Mouse (Mus musculus) heart, embryonic 16.5 days (tissue): ENCODE data around the gene Gm42791. TPM values are rescaled to one million over a fixed set of nuclear protein-coding genes. Genes with fewer than 3 reads are reported as not detected.

Experiments
- ATAC-seq: fragments of 200-750 bp; cut with Nextera tagmentation; replicated peaks from 2 replicates; pipeline ENCODE4 v1.8.0; 2017; ENCODE audit warnings: moderate number of reproducible peaks; ENCODE audit not compliant: insufficient read depth, low FRiP score; ENCODE audit errors: extremely low read depth
- H3K27ac ChIP-seq: fragments of 300-500 bp; sonication (generic); 2 replicates; pipeline ENCODE4 v1.5.1; 2014; ENCODE audit warnings: mild to moderate bottlenecking, low read length, control low read depth, moderate library complexity
- H3K27me3 ChIP-seq: fragments of 300-500 bp; sonication (generic); 2 replicates; pipeline ENCODE4 v1.6.1; 2014; ENCODE audit warnings: low read length, mixed read lengths; ENCODE audit not compliant: control insufficient read depth, insufficient read depth
- H3K36me3 ChIP-seq: fragments of 300-500 bp; sonication (generic); 2 replicates; pipeline ENCODE4 v1.6.1; 2014; ENCODE audit not compliant: control insufficient read depth, insufficient read depth
- H3K4me1 ChIP-seq: fragments of 300-500 bp; sonication (generic); 2 replicates; pipeline ENCODE4 v1.6.1; 2014; ENCODE audit warnings: low read length, mixed read lengths; ENCODE audit not compliant: control insufficient read depth, insufficient read depth
- H3K4me2 ChIP-seq: fragments of 300-500 bp; sonication (generic); 2 replicates; pipeline ENCODE4 v1.6.1; 2014; ENCODE audit warnings: low read depth, mild to moderate bottlenecking, control low read depth, low read length
- H3K4me3 ChIP-seq: fragments of 300-500 bp; sonication (generic); 2 replicates; pipeline ENCODE4 v1.5.1; 2014; ENCODE audit warnings: mild to moderate bottlenecking, control low read depth, low read length
- H3K9ac ChIP-seq: fragments of 300-500 bp; sonication (generic); 2 replicates; pipeline ENCODE4 v1.6.1; 2014; ENCODE audit warnings: low read length, control low read depth
- H3K9me3 ChIP-seq: fragments of 300-500 bp; sonication (generic); replicated peaks from 2 replicates; pipeline ENCODE4 v1.6.1; 2016; ENCODE audit warnings: low read length; ENCODE audit not compliant: control insufficient read depth
- WGBS: fragments of 180-500 bp; shearing (Covaris S2); extraction: QIAGEN DNeasy Blood & Tissue Kit; methylation state at CpG from one replicate; pipeline ENCODE4 v1.1.7; 2014; 5-methylcytosine and 5-hydroxymethylcytosine counted together
- polyA plus RNA-seq: library from polyadenylated mRNA; unstranded; fragments of >200 nt; fragmentation: Nextera tagmentation; extraction: Ambion mirVana; gene quantifications from 2 replicates; pipeline ENCODE4 v1.2.1, GENCODE M21; 2015

Gene Gm42791
- polyA plus RNA-seq, 1 experiment from 2014 or later, result not detected

- H3K4me1 ChIP-seq, result no peaks in the 10 kb centered on the region
- no peak overlapping the region for H3K27ac ChIP-seq
- no peaks in the 10 kb centered on the region for H3K36me3 ChIP-seq
- H3K4me3 ChIP-seq, result no peak overlapping the region
- ATAC-seq, result no peak
- H3K9me3 ChIP-seq, result 0 out of 2 replicates have a peak, but pooled peaks cover 2% of the 10 kb centered on the region
- no peak overlapping the region for H3K9ac ChIP-seq
- no peak overlapping the region for H3K4me2 ChIP-seq
- WGBS, result 80% methylated on average over 6 of the region's 6 CpGs
- H3K27me3 ChIP-seq, result no peaks in the 10 kb centered on the region
These were observed 59.1 kb downstream of the Gm42791 start for GRCm38 (mm10) chr5:148935871-148936270.

- H3K27ac ChIP-seq, result no peak overlapping the region
- no peaks in the 10 kb centered on the region for H3K4me1 ChIP-seq
- ATAC-seq, result no peak
- H3K9me3 ChIP-seq, result 0 out of 2 replicates have a peak, but pooled peaks cover 2% of the 10 kb centered on the region
- H3K27me3 ChIP-seq, result no peaks in the 10 kb centered on the region
- H3K4me3 ChIP-seq, result no peak overlapping the region
- no peaks in the 10 kb centered on the region for H3K36me3 ChIP-seq
- H3K4me2 ChIP-seq, result no peak overlapping the region
- H3K9ac ChIP-seq, result no peak overlapping the region
- 42% methylated on average over 7 of the region's 7 CpGs for WGBS
These were observed 59.7 kb downstream of the Gm42791 start for GRCm38 (mm10) chr5:148935071-148935821.

DNA sequence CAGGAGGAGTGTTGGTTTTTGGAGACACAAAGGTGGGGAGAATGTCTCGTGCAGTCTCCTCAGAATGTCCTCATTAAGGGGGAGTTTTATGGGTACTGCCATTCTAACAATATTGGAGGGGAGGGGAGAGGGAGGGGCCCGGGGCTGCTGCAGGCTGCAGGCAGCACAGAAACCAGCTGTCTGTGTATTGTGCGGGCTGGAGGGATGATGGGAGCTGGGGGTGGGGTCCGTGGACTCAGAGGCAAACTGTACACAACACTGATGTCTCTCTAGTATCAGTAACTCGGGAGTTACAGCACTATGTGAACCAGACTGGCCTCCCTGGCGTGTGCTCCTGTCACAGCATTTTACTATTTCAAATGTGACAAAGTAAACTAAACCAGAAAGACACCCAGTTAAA, 60.5 kb downstream of the Gm42791 start:
- H3K4me1 ChIP-seq, result no peaks in the 10 kb centered on the region
- H3K9ac ChIP-seq, result no peak overlapping the region
- ATAC-seq, result no peak
- H3K4me2 ChIP-seq, result no peak overlapping the region
- 69% methylated on average over 6 of the region's 6 CpGs for WGBS
- 0 out of 2 replicates have a peak, but pooled peaks cover 2% of the 10 kb centered on the region for H3K9me3 ChIP-seq
- H3K4me3 ChIP-seq, result no peak overlapping the region
- H3K27ac ChIP-seq, result no peak overlapping the region
- no peaks in the 10 kb centered on the region for H3K27me3 ChIP-seq
- H3K36me3 ChIP-seq, result no peaks in the 10 kb centered on the region

DNA sequence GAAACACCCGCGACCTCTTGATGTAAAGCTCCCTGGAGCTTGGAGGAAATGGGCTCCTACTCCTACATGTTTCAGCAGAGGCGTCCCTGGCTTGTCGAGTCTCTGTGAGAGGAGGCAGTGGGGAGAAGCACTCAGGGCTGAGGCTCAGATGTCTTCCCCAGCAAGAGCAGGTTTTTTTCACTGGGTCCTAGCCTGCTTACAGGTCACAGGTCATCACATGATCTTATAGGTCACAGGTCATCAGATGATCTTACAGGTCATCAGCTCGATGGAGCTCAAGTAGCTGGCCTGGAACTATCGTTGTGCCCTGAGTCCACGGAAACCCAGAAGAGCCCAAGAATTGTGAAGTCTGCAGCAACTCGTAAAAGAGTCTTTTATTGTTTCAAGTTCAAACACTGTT, 61.2 kb downstream of the Gm42791 start:
- no peak overlapping the region for H3K9ac ChIP-seq
- peaks cover 3% of the 10 kb centered on the region; the same call in 1 of the 2 replicates for H3K4me1 ChIP-seq
- H3K27ac ChIP-seq, result no peak overlapping the region
- 0 out of 2 replicates have a peak, but pooled peaks cover 2% of the 10 kb centered on the region for H3K9me3 ChIP-seq
- WGBS, result 64% methylated on average over 8 of the region's 8 CpGs
- no peak overlapping the region for H3K4me3 ChIP-seq
- no peaks in the 10 kb centered on the region for H3K36me3 ChIP-seq
- no peaks in the 10 kb centered on the region for H3K27me3 ChIP-seq
- no peak overlapping the region for H3K4me2 ChIP-seq
- ATAC-seq, result no peak

DNA sequence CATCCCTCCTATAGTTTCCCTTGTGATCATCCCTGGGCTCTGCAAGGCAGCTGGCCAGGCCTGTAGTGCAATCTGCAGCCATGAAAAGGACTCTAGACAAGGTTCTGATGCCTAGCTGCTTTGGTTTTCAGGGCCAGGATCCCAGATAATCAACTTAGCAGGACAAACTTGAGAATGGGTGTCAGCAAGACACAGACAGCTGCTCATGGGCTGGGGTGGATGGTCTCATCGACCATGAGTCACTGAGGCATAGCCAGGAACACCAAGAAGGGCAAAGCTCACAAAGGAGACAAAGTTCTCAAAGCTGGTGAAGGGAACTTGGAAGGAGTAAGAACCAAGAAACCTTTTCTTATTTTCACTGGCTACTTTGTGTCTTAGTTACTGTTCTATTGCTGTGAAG, 63.6 kb downstream of the Gm42791 start:
- 87% methylated on average over 1 of the region's 1 CpGs for WGBS
- H3K36me3 ChIP-seq, result no peaks in the 10 kb centered on the region
- 0 out of 2 replicates have a peak, but pooled peaks cover 2% of the 10 kb centered on the region for H3K9me3 ChIP-seq
- no peak overlapping the region for H3K4me3 ChIP-seq
- H3K9ac ChIP-seq, result no peak overlapping the region
- peaks cover 10% of the 10 kb centered on the region for H3K4me1 ChIP-seq
- ATAC-seq, result no peak
- H3K27ac ChIP-seq, result no peak overlapping the region
- no peaks in the 10 kb centered on the region for H3K27me3 ChIP-seq
- no peak overlapping the region for H3K4me2 ChIP-seq

- no peak; the same call in 1 of the 2 replicates for ATAC-seq
- Histone ChIP-seq H3K4me3 (peak within 1 kb of the TSS; percentile 76), H3K9ac (peak within 1 kb of the TSS; percentile 91), H3K27me3 (no peaks in the 10 kb centered on the region), H3K9me3 (0 out of 2 replicates have a peak, but pooled peaks cover 2% of the 10 kb centered on the region), H3K36me3 (no peaks in the 10 kb centered on the region), H3K4me2 (peak within 1 kb of the TSS; percentile 87), H3K27ac (peak within 1 kb of the TSS; percentile 92), H3K4me1 (peaks cover 10% of the 10 kb centered on the region)
- WGBS, result under 1% methylated on average over 16 of the region's 16 CpGs
These were observed 65.9 kb downstream of the Gm42791 start, which contains the start of gene Katnal1 for GRCm38 (mm10) chr5:148929116-148929449. Katnal1 (minus strand) TSS chr5:148929320.

DNA sequence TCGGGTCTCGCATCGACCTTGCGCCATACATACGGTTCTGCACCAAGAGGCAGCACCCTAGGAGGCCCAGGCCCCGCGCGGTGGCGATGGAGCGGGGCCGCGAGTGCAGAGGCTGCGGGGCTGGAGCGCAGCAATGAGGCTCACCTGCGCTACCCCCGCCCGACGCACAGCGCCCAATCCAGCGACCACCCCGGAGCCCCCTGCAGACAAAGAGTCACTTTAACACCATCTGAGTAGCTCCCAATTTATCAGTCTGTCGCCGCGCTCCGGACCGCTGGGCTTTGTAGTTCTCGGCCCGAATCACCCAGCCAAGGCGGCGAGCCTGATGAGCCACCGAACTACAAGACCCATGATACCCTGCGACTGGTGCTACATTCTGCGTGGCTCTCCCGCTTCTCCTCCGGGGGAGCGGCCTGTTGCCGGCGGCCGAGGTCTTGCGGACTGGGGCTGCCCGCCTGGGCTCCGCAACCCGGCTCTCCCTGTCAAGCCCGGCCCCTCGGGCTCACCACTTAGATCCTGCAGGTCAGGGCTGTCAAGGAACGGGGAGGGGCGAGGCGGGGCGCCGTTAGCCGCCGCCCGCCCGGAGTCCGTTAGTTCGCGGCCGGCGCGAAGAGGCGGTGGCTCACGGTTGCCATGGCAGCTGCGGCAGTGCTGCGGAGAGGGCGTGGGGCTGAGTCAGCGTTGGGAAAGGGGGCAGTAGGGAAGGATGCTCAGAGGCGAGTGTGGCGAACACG, 66.4 kb downstream of the Gm42791 start:
- under 1% methylated on average over 69 of the region's 69 CpGs for WGBS
- peak; percentile 98 for ATAC-seq
- Histone ChIP-seq H3K36me3 (no peaks in the 10 kb centered on the region), H3K4me1 (peaks cover 10% of the 10 kb centered on the region), H3K4me3 (peak overlapping the region; percentile 76), H3K4me2 (peak overlapping the region; percentile 87), H3K27me3 (no peaks in the 10 kb centered on the region), H3K27ac (peak overlapping the region; percentile 92), H3K9ac (peak overlapping the region; percentile 91), H3K9me3 (0 out of 2 replicates have a peak, but pooled peaks cover 2% of the 10 kb centered on the region)

- WGBS, result 46% methylated on average over 5 of the region's 5 CpGs
- Histone ChIP-seq H3K4me3 (peak overlapping the region; percentile 76), H3K4me2 (peak overlapping the region; percentile 71), H3K36me3 (no peaks in the 10 kb centered on the region), H3K9ac (peak overlapping the region; percentile 91), H3K27me3 (no peaks in the 10 kb centered on the region), H3K4me1 (peaks cover 10% of the 10 kb centered on the region), H3K27ac (no peak overlapping the region; the same call in 1 of the 2 replicates), H3K9me3 (0 out of 2 replicates have a peak, but pooled peaks cover 2% of the 10 kb centered on the region)
- no peak for ATAC-seq
These were observed 67.2 kb downstream of the Gm42791 start for GRCm38 (mm10) chr5:148927717-148928223.
